Mouse (Mus musculus): ENCODE results near the gene Tlr8. TPM values are rescaled to one million over a fixed set of nuclear protein-coding genes. Genes with fewer than 3 reads are reported as not detected.

Gene Tlr8
- total RNA-seq, 1 experiment: not detected

DNA sequence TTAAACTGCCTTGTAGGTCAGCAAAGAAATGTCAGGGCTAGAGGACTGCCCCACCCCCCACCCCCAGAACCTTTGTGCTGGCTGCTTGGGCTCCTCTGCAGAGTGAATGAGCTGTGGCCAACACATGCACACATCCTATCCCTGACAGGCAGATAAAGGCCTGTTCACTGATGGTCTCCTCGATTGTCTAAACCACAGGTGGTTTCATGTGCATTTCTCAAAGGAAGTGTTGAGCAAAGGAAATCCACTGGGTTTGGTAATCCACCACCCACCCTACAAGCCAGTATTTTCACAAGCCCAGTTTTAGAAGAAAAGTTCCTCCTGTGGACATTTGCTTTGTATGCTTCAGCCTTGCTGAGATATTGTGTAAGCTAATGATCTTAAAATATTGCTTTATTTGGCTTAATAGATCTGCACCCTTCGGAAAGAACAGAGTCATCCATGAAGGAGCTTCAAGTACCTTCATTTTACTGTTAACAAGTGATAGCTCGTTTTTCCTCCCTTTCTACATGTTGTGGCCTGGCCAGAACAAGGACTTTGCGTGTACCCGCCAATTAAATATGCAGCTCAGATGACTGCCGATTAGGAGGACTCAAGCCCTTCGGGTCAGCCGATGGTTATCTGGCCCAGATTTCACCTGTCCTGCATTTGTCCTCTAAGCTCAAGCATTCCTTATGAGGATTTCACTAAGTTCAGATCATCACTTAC is 58.2 kb downstream of the Tlr8 start:
- TF ChIP-seq CHD2 (IDR thresholded peaks at IDR 0.05; ENCODE audit: low read depth, low read length) (no peak), MAFK (IDR thresholded peaks at IDR 0.05; ENCODE audit: insufficient read depth, low read depth, low read length) (no peak), ZNF384 (IDR thresholded peaks at IDR 0.05; ENCODE audit: low read depth, low read length) (no peak), HCFC1 (IDR thresholded peaks at IDR 0.05; ENCODE audit: borderline replicate concordance, insufficient read depth, low read length) (no peak), ZC3H11A (IDR thresholded peaks at IDR 0.05; ENCODE audit: borderline replicate concordance, low read depth, low read length) (no peak)
- in situ Hi-C loops (cut with MboI; ENCODE audit: low sequenced_read_pairs in 2 of 2, unreplicated experiment in 2 of 2): no loop called here
- Histone ChIP-seq H3K4me1 (ENCODE audit: control insufficient read depth in 2 of 2, insufficient read depth in 2 of 2, low read length in 2 of 2, poor library complexity in 1 of 2) (peaks cover 0 to 2% of the 10 kb centered on the region in 2 experiments; a peak in 1 of 4 replicates), H3K9me3 (ENCODE audit: control insufficient read depth, insufficient read depth, low read depth, low read length) (no peaks in the 10 kb centered on the region), H3K27ac (ENCODE audit: insufficient read depth, low read depth, low read length, poor library complexity, severe bottlenecking) (no peak overlapping the region), H3K4me3 (ENCODE audit: insufficient read depth in 1 of 2, low read depth in 1 of 2, low read length in 2 of 2, poor library complexity in 1 of 2, severe bottlenecking in 1 of 2) (no peak overlapping the region), H3K36me3 (ENCODE audit: control insufficient read depth, insufficient read depth, low read length, poor library complexity, severe bottlenecking) (peaks cover 4% of the 10 kb centered on the region; the same call in 1 of the 2 replicates), H3K9ac (ENCODE audit: insufficient read depth, low read depth, low read length, poor library complexity, severe bottlenecking) (no peak overlapping the region)
- no peak for DNase-seq (ENCODE audit: low read depth, low spot score)

DNA sequence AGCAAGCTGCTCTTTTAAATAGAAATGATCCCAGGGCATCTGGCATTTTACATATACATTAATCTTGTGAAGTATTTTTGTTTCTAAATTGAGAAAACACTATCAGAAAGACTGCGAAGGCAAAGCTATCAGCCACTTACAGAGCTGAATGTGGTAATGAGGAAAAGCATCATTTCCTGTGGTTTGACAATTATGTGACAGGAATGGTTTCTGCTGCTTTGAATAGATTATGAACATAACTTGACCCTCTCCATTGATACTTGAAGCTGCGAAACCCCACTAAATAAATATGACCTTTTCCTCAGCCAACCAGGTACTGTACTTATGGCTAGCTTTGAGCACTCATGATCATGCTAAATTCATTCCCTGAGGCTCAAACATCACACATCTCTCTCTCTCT is 62.8 kb downstream of the Tlr8 start:
- in situ Hi-C loops (cut with MboI; ENCODE audit: low sequenced_read_pairs in 2 of 2, unreplicated experiment in 2 of 2): no loop called here
- no peak overlapping the region for H3K27ac ChIP-seq (ENCODE audit: insufficient read depth, low read depth, low read length, poor library complexity, severe bottlenecking)
- no peak overlapping the region for H3K4me3 ChIP-seq (ENCODE audit: insufficient read depth in 1 of 2, low read depth in 1 of 2, low read length in 2 of 2, poor library complexity in 1 of 2, severe bottlenecking in 1 of 2)
- no peak for TF ChIP-seq ZC3H11A (IDR thresholded peaks at IDR 0.05; ENCODE audit: borderline replicate concordance, low read depth, low read length)
- TF ChIP-seq MAFK (IDR thresholded peaks at IDR 0.05; ENCODE audit: insufficient read depth, low read depth, low read length): no peak
- TF ChIP-seq HCFC1 (IDR thresholded peaks at IDR 0.05; ENCODE audit: borderline replicate concordance, insufficient read depth, low read length): no peak
- TF ChIP-seq ZNF384 (IDR thresholded peaks at IDR 0.05; ENCODE audit: low read depth, low read length): no peak
- TF ChIP-seq CHD2 (IDR thresholded peaks at IDR 0.05; ENCODE audit: low read depth, low read length): no peak
- no peak overlapping the region for H3K9ac ChIP-seq (ENCODE audit: insufficient read depth, low read depth, low read length, poor library complexity, severe bottlenecking)
- H3K36me3 ChIP-seq (ENCODE audit: control insufficient read depth, insufficient read depth, low read length, poor library complexity, severe bottlenecking): no peaks in the 10 kb centered on the region
- no peaks in the 10 kb centered on the region for H3K9me3 ChIP-seq (ENCODE audit: control insufficient read depth, insufficient read depth, low read depth, low read length)
- DNase-seq (ENCODE audit: low read depth, low spot score): no peak
- no peaks in the 10 kb centered on the region for H3K4me1 ChIP-seq (ENCODE audit: control insufficient read depth in 2 of 2, insufficient read depth in 2 of 2, low read length in 2 of 2, poor library complexity in 1 of 2)

DNA sequence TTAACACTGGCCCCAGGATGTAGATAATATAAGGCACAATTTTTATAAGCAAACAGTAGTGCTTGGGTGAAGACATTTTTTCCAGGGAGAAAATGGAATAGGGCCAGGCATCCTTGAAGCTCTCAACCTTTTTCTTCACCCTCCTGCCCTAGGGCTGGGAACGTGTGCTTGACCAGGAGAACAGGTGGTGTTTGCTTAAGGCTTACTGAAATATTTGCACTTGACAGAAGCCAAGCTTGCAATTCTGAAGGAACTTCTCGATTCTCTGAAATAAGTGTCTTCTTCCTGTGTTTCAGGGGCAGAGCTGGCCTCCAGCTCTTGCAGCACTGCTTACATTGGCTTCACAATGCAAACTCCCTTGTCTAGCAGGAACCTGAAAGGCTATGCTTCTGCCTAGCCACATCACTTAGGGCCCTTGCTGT is 68.9 kb downstream of the Tlr8 start:
- Histone ChIP-seq H3K27ac (ENCODE audit: insufficient read depth, low read depth, low read length, poor library complexity, severe bottlenecking) (no peak overlapping the region), H3K9me3 (ENCODE audit: control insufficient read depth, insufficient read depth, low read depth, low read length) (no peaks in the 10 kb centered on the region), H3K4me1 (ENCODE audit: control insufficient read depth in 2 of 2, insufficient read depth in 2 of 2, low read length in 2 of 2, poor library complexity in 1 of 2) (no peaks in the 10 kb centered on the region), H3K9ac (ENCODE audit: insufficient read depth, low read depth, low read length, poor library complexity, severe bottlenecking) (no peak overlapping the region), H3K36me3 (ENCODE audit: control insufficient read depth, insufficient read depth, low read length, poor library complexity, severe bottlenecking) (no peaks in the 10 kb centered on the region), H3K4me3 (ENCODE audit: insufficient read depth in 1 of 2, low read depth in 1 of 2, low read length in 2 of 2, poor library complexity in 1 of 2, severe bottlenecking in 1 of 2) (no peak overlapping the region)
- in situ Hi-C loops (cut with MboI; ENCODE audit: low sequenced_read_pairs in 2 of 2, unreplicated experiment in 2 of 2): no loop called here
- TF ChIP-seq ZNF384 (IDR thresholded peaks at IDR 0.05; ENCODE audit: low read depth, low read length) (no peak), CHD2 (IDR thresholded peaks at IDR 0.05; ENCODE audit: low read depth, low read length) (no peak), HCFC1 (IDR thresholded peaks at IDR 0.05; ENCODE audit: borderline replicate concordance, insufficient read depth, low read length) (no peak), ZC3H11A (IDR thresholded peaks at IDR 0.05; ENCODE audit: borderline replicate concordance, low read depth, low read length) (no peak), MAFK (IDR thresholded peaks at IDR 0.05; ENCODE audit: insufficient read depth, low read depth, low read length) (no peak)
- no peak for DNase-seq (ENCODE audit: low read depth, low spot score)

Other genes starting within 250 kb of the Tlr8 start
- 594 and 1,131 TPM in 2 replicates for gene Tmsb4x, start 55.0 kb downstream of the Tlr8 start, total RNA-seq (2012; rRNA removed)
- gene Tlr7, start 66.2 kb upstream of the Tlr8 start, total RNA-seq (2012; rRNA removed): 0.09 and 0.11 TPM in 2 replicates
- 32.7 and 35.1 TPM in 2 replicates for gene Prps2, start 118.4 kb upstream of the Tlr8 start, total RNA-seq (2012; rRNA removed)

Measured in ES-E14 (cell line).